Mouse (Mus musculus): ENCODE measurements at regions not wholly inside any gene's neighbourhood (a gene's known extent, or its start where the extent isn't known, plus 50 kb on each side); places are given as distances from the start of the nearest gene placed in this dataset.

DNA sequence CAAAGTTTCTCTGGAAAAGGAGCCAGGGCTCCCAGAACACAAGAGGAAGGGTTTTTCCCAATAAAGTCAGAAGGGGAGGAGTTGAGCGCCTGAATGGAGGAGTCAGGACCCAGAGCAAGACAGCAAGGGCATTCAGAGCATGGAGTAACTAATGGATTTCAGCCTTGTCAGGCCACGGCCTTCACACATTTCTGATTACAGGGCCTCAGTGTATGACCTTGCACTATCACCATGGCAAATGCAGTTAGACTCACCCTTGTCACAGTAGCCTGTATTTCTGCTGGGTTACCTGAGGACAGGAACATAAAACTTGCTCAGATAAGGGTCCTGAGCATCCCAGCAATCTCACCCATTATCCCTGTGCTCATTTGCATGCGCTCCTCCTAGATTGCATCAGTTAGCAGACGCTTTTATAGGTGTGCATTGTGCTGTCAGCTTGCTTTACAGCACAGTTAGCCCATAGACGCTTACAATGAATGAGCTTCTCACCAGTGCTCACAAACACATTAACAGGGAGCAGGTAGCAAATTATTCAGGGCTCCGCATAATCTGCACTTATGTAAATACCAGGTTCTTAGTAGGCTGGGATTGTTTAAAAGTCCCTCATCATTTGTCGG lies 547.4 kb downstream of the Insc start:
- no peak for DNase-seq (ENCODE audit: low spot score in 2 of 2)

DNA sequence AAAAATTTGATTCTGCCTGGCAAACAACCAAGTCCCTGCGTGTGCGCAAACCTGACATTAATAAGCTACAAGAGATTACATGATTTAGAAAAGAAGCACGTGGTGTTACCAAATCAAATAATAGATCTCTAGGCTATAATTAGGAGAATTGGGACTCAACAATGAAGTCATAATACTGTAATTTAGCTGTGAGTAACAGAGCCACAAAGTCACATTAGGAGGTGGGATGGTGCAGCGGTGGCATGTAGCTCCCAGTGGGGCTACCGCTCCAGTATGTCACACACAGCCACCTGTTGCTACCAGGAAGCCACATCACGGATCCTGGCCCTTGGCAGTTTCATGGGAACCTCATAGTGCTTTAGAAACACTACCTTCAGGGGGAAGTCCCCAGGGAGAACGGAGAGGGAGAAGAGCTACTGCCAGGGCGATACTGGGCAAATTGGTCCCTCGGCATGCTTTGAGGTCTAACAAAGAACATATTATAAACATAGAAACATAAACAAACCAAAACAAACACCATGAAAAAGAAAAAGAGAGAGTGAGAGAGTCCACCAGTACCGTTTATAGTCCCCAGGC lies 551.2 kb downstream of the Insc start:
- no peak for DNase-seq (ENCODE audit: low spot score in 2 of 2)

DNA sequence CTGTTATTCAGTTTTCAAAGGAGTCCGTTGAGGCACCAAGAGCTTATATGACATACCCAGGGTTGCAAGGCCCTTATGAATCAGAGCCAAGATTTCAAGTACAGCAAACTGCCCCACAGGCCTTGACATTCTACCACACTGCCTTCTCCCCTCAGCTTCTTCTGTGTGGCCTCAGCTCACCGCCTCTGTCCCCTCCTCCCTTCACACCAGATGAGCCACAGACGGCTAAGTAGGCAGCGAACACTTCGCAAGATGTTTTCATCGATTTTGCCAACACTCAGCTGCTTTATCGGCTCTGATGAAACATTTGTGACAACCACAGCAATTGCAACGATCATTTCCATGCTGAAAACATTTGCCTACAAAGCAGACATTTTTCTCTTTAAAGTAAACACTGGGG lies 556.7 kb downstream of the Insc start:
- peak in 1 of 2 experiments; percentile 36 for DNase-seq (ENCODE audit: low spot score in 2 of 2)

DNA sequence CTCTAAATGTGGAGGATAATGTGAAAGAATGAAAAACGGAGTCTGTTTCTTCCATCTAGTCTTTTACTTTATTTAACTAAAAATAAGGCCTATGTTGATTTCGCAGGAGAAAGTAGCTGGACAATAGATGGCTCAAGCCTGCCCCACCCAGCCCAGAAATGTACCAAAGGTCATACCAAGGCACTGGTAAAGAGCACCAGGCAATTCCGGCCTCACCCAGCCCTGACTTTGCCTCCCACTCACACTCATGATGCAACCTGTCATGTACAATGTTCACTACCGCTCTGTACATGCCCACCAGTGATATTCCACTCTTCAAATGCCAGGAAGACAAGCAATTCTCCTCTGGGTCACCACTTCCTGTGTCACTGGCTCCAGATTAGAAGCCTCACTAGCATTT lies 564.9 kb downstream of the Insc start:
- DNase-seq (ENCODE audit: low spot score in 2 of 2) = no peak

DNA sequence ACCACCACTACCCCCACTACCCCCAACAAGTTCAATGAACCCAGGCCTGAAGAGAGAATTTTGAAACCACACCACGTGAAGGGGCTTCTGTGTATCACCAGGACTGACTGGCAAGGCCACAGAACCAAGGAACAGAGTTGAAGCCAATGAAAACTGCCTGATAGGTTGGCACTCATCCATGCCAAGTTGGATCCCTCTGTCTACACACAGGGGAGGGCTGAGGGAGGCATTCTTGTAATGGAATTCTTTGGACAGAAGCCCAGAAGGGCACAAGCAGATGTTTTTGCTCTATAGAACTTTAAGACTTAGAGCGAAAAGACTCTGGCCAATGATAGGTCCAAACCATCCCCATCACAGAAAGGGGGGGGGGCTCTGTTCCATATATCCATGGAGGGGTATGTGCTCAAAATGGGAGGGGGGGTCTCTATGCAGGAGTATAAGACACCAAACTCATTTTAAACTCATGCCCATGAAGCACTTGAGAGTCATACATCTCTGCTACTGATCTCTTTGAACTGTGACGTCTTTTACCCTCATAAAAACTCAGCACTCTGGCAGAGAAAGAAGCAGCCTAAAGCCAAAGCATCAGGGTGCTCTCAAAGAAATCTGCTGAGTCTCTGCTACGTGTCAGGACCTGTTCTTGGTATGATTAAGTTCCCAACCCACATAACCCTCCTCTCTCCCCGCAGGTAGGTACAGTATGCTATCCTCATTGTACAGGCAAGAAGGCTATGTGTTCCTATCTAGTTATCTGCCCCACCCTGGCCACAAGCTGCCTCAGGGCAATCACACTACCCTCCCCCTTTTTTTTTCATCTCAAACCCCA lies 567.1 kb downstream of the Insc start:
- DNase-seq (ENCODE audit: low spot score in 2 of 2) = no peak

DNA sequence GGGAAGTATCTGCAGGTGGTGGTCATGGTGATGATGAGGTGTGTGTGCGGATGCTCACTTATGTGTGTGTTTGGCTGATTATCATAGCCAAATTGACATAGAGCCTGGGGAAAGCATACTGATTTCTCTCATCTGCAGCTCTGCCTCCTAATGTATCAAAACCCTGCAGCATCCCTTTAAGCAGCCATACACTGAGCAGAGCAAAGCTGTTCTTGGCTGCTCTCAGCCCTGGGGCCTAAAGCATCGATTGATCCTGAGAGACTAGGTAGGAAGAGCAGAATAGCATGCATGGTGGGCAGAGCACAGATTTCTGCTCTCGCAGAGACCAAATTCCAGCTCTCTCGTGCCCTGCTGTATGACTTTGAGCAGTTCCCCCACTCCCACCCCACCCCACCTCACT lies 576.0 kb downstream of the Insc start:
- no peak for DNase-seq (ENCODE audit: low spot score in 2 of 2)

DNA sequence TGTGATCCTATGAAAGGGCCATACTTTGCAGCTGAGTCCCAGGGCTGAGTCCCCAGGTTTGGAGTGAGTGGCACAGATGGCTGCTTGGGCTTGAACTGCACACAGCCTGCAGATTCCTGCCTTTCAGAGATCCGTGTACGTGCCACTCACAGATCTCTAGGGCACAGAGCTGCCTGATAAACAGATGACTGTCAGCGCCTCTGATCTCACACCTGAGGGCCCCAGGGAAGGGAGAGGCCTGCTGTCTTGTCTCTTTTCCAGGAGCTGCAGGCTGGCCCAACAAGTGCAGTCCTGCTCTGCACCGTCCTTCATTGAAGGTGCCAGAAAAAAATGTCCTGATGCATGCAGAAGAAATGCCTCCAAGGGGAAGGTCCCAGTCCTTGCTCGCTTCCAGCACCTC lies 579.5 kb downstream of the Insc start:
- DNase-seq (ENCODE audit: low spot score in 2 of 2) = no peak

DNA sequence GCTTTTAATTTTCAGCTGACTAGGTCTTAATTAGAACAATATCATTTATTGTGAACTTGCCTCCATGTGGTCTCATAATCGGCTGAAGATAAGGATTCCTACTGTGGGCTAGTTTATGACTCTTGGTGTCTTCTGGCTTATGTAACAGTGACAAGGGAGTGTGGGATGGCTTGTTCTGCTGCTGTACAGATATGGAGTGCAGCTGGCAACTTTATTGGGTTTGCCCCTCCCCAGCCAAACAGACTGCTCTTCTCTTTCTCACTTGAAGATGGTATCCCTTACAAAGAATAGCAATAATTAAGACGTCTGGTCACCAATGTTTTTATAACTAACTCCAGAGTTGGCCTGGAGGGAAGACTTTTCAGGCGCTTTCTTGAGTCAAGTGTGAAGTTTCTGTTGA lies 584.8 kb downstream of the Insc start:
- no peak for DNase-seq (ENCODE audit: low spot score in 2 of 2)

DNA sequence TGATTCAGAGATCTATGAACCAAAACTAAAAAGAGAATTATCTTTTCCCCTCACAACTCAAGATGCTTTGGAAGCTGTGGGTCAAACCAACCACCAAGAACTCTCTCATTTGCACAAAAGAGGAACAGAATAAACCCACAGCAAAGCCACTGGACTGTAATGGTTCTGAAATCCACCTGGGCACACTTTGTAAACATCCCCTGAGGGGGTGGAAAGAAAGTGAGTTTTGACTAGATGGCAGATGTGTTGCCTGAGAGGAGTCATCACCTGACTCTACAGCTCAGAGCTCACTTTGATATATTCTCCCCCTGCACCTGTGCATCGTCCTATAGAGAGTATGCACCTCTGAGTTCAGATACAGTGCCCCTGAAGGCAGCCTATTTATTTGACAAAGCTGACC lies 588.2 kb downstream of the Insc start:
- DNase-seq (ENCODE audit: low spot score in 2 of 2) = no peak

DNA sequence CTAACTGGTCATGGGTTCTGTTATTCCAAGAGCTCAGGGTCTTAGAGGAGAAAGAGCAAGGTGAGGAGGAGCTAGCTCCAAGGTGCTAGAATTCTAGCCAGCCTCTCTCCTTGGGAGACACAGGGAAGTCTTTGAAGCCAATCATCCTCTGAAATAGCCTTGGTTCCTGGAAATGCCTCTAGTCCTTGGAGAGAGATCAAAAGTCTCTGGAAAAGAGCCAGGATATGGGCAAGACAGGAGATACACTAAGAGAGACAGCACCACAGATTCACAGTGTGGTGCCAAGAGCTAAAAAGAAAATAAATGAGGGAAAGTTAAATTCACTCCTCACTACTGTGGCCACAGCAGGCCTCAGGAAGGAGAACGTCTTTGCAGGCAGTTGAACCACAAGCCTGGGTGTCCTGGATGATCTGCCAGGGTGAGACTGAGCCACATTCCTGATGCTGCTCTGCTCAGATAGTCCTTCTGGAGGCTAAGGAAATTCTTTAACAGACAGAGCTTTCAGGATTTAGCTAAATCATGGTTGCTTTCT lies 589.6 kb downstream of the Insc start:
- DNase-seq (ENCODE audit: low spot score in 2 of 2) = no peak

DNA sequence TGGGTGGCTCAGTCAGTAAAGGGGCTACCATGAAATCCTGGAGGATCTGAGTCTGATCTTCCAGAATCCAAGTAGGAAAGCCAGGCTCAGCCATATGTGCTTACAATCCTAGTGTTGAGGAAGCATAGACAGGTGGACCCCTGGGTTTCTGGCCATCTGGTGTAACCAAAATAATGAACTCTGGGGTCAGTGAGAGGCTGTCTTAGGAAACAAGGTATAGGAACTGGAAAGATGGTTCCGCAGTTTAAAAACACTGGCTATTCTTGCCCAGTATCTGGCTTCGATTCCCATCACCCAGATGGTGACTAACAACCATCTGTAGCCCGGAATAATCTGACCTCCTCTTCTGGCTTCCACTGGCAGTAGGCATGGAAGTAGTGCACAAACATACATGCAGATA lies 591.6 kb downstream of the Insc start:
- DNase-seq (ENCODE audit: low spot score in 2 of 2) = no peak

DNA sequence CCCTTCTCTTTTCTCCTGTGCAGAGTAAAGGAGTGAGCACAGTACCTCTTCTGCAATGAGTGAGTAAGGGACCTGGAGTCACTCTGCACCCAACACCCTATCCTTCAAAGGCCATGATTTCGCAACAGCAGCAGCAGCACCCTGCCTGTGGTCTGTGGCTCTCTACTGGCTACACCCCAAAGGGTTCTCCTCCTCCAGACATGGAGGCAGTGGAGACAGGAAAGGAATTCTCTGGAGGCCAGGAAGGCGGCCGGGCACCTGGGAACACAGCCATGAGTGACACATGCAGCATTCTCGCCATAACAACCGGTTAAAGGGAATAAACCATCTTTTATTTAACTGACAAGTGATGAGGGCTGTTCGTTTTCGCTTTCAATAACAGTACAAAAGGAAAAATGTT lies 596.7 kb downstream of the Insc start:
- no peak for DNase-seq (ENCODE audit: low spot score in 2 of 2)

DNA sequence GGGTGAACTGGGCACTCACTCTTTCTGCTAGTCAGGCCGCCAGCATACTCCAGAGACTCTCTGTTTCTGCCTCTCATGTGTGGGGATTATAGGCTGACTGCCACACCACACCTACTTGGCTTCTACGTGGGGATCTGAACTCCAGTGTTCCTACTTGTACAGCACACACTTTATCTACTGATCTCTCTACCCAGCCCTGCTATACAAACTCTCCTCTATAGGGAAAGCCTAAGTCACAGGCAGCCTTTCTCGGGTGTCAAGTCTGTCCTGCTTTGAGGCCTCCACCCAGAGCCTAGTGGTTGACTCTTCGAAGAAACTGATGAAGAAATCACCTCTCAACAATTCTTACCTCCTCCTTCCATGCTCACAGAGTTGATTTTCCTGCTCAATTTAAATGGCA lies 597.5 kb downstream of the Insc start:
- DNase-seq (ENCODE audit: low spot score in 2 of 2) = no peak

DNA sequence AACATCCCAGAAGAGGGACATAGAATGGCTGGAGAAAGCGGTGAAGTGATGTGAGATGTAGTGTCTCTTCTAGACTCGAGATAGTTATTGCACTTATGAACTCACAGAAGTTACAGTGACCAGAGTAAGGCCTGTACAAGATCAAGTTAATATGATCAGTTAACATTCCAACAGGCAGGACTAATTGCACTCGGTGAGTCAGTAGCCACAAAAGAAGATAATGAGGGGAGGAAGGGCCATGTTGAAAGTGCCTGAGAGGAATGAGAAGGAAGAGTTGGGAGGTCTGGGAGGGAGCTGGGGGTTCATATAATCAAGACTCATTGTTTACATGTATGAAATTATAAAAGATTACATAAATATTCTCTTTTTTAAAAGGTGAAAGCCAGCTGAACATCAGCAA lies 602.3 kb downstream of the Insc start:
- no peak for DNase-seq (ENCODE audit: low spot score in 2 of 2)

DNA sequence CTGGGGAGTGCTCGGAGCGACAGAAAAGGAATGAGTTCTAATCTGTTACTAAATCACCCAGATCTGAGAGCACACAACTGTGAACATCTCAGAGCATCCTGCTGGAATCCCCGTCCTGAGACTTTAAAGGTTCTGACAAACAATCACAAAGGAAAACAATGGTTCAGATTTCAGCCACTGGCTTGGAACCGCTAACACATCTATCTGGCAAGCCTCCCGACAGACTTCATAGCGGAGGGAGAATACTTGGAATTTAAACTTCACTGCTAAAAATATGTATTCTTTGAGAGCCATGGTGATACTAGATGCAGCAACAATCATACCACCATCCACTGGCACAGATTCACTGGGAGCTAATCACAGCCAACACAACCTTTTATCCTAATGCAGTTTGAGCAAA lies 615.2 kb downstream of the Insc start:
- DNase-seq (ENCODE audit: low spot score in 2 of 2) = no peak

DNA sequence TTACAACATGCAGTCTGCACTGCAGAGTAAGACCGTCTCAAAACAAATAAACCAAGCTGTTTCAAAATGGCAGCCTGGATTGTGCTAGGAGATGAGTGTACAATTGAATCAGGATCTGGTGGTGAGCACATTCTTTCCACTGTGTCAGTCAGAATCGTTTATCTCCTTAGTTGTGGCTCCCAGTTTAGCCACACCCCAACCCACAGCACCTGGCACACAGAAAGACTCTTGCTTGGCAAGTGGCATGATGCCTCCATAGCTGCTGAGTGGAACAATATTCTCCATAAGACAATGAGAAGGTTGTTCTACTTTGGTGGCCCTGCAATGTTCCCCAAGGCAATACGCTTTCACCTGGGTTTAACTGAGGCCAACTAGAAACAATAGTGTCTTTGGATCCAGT lies 616.6 kb downstream of the Insc start:
- DNase-seq (ENCODE audit: low spot score in 2 of 2) = no peak

DNA sequence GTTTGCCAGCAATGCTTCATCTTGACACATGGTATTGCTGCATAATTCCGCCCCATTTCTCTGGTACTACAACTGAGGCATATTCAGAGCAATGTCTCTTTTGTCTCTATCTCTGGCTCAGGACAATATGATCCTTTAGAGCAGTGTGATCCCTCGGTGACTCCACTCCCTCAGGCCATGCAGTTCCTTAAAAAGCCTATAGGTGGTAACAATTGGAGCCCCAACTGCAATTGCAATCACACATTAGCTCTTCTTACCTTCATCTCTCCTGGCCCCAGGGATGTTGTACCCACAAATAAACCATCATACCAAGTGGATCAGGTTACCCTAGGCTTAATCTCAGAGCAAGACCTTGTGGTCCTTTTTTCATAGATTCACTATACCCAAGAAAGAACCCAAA lies 618.6 kb downstream of the Insc start:
- DNase-seq (ENCODE audit: low spot score in 2 of 2) = no peak

DNA sequence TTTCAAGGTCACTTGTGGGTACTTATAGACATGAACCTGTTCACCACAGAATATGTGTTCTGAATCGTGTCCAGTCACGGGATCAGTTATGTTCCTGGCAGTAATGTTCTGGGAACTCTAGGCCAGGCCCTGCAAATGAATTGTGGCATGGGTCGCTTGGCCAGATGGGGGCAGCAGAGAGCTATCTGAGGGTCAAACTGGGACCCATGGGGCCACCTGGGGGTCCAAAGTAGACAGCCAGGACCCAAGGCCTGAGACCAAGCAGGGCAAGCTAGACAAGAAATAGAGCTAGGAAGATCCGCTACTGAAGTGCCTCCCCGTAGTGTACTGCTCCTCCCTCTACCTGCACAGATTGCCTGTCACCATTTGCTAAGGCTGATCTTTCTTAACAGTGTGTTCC lies 623.4 kb downstream of the Insc start:
- DNase-seq (ENCODE audit: low spot score in 2 of 2) = peak; percentile 47 to 67

DNA sequence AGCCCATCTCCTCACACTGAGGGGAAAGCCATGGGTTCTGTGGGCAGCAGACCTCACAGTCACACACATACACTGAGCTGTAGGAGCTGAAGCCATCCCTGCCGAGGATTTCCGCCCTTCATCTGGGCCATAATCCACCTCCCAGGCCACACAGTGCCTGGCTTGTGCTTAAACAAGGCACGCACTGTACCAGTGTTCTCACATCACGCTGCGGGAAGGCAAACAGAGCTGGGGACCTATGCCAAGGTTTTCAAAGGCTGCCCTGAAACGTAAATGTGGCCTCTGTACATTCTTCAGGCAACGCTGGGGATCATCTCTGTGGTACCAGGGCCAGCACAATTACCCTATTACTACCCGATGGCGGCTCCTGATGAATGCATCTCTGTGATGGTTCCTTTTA lies 627.6 kb downstream of the Insc start:
- DNase-seq (ENCODE audit: low spot score in 2 of 2) = no peak

DNA sequence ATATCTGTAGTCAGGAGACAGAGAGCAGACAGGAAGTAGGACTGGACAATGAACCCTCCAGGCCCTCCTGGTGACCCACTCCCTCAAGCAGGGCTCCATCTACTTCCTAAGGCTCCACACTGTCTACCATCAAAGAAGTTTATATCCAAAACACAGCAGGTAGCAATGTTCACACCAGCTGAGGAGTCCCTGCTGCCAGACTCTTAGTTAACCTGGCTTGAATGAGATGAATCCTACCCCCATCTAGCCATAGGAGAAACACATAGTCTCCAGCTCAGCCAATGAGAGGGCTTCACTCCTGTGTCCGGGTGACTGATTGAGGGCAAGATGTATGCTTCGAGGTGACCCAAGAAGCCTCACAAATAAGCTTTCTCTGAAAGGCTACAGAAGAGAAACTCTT lies 629.4 kb downstream of the Insc start:
- no peak for DNase-seq (ENCODE audit: low spot score in 2 of 2)

DNA sequence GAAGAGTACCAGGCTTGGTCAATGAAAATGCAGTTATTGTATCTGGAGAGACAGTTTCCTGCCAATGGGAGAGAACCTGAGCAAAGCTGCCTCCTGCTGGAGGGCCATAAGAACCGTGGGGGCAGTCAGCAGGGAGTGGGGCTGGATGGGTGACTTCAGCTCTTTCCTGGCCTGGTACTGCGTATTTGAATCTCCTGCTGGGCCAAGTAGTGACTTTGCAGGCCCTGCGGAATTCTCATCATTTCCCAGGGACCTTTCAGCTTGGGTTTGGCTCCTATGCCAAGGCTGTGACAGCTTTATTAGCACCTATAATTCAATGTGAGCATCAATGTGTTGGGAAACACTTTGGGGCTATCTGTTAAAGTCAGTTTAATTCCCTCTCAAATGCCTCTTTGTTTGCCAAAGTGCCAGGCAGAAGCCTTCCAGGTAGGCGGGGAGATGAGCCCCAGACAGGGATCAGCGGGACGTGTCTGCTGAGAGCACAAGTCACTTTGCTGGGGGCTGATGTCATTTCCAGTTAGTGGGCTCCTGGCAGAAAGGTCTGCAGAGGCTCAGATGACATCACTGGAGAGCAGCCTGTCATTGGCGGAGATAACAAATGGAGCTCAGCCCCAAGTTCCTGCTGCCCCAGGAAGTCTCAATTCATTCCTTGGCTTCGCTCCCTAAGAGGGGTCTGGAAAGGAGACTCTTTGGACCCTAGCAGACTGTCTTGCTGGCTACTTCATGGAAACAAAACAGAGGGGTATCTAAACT lies 630.5 kb downstream of the Insc start:
- DNase-seq (ENCODE audit: low spot score in 2 of 2) = no peak

DNA sequence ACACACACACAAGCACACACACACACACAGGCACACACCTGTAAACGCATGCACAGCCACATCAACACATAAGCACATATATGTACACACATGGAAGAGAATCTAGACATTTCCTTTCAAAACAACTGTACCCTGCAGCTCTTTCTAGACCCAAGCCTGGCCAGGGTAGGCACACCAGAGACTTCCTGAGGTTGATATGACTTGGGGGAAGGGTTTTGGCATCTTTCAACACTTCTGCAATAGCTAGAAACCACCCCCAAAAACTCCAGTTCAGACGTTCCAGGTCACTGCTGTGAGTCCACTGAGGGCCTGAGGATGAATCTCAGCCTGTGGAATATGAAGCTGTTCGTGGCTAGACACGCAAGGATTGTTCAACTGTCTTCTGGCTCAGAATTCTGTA lies 632.6 kb downstream of the Insc start:
- no peak for DNase-seq (ENCODE audit: low spot score in 2 of 2)

Data from adrenal gland, adult 18-20 months (tissue).